Mouse (Mus musculus): Measurements from ENCODE around the gene Shb. TPM values are rescaled to one million over a fixed set of nuclear protein-coding genes. Genes with fewer than 3 reads are reported as not detected.

Shb gene
- polyA plus RNA-seq, 1 experiment, result 11.4 TPM

DNA sequence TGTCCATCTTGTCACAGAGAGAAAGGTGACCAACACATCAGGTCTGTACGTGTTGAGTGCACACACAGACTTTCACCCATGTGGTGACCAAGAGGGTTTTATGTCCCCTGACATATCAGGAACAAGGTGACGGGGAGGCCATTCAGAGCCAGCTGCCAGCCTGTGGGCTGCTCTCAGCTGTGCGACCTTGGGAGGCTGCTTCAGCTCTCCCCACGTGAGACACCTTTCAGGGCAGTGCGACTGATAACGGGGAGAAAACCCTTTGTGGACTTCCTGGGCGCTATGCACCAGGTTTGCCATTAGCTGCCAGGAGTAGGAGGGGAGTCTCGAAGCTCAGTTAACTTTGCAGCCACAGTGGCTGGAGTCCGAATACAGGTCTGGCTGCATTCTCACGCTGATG is 109.6 kb downstream of the Shb start:
- Histone ChIP-seq H3K4me1 (ENCODE audit: control insufficient read depth, insufficient read depth, low read length) (no peaks in the 10 kb centered on the region), H3K4me3 (ENCODE audit: insufficient read depth, low read length) (no peak overlapping the region), H3K27ac (ENCODE audit: insufficient read depth, low read length) (no peak overlapping the region)
- no peak for TF ChIP-seq CTCF (IDR thresholded peaks at IDR 0.05; ENCODE audit: extremely low read depth, insufficient read depth, low read length)
- TF ChIP-seq POLR2A (IDR thresholded peaks at IDR 0.05; ENCODE audit: extremely low read depth, insufficient read depth, low read length), result no peak

DNA sequence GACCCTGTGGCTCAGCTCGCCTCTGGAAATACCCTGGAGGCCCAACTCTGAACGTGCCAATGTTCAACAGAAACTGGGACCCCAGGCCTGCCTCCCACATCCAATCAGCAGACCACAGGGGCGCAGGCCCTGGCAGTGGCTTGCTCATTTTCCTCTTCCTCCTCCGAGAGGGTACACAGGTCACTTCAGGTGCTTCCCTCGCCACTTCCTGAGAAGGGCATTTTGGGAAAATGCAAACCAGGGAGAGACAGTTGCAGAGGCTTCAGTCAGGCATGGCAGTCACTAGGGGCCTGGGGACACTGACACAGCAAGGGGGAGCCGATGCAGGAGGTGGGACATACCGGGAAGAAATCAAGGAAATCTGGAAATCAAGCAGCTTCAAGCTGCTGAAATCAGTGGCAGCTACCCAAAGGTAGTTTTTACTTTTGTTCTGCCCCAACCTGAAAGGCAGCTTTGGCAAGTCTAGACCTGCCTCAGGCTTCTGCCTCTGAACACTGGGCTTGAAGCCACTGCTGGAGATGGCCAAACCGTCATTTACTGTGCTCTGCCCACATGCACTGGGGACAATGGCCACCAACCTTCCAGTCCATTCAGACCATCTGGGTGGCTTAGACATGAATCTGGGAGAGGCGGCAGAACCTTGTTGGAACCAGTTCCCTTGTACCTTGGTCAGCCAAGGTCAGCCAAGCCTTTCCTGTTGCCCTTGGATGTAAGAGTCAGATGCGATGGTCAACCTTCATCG is 110.6 kb downstream of the Shb start:
- TF ChIP-seq CTCF (IDR thresholded peaks at IDR 0.05; ENCODE audit: extremely low read depth, insufficient read depth, low read length), result no peak
- TF ChIP-seq POLR2A (IDR thresholded peaks at IDR 0.05; ENCODE audit: extremely low read depth, insufficient read depth, low read length), result no peak
- Histone ChIP-seq H3K27ac (ENCODE audit: insufficient read depth, low read length) (no peak overlapping the region), H3K4me3 (ENCODE audit: insufficient read depth, low read length) (no peak overlapping the region), H3K4me1 (ENCODE audit: control insufficient read depth, insufficient read depth, low read length) (no peaks in the 10 kb centered on the region)

DNA sequence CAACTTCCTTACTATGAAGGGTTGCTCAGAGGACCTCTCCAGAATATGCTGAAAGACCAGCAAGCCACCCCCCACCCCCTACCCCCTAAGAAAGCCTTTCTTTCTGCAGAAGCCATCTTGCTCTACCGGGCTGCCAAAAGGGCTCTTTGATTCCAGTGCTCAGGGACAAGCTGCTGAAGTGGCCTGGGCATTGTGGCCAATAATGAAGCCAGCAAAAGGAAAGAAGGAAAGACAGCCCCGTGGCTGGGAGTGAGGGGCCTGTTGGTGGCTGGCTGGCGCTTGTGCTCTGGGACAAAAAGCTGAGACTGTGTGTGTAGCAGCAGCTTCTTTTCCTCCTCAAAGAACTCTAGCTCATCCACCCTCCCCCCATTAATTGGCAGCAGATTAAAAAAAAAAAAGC is 111.5 kb downstream of the Shb start:
- TF ChIP-seq CTCF (IDR thresholded peaks at IDR 0.05; ENCODE audit: extremely low read depth, insufficient read depth, low read length) (no peak), POLR2A (IDR thresholded peaks at IDR 0.05; ENCODE audit: extremely low read depth, insufficient read depth, low read length) (no peak)
- Histone ChIP-seq H3K4me3 (ENCODE audit: insufficient read depth, low read length) (no peak overlapping the region), H3K4me1 (ENCODE audit: control insufficient read depth, insufficient read depth, low read length) (no peaks in the 10 kb centered on the region), H3K27ac (ENCODE audit: insufficient read depth, low read length) (no peak overlapping the region)

DNA sequence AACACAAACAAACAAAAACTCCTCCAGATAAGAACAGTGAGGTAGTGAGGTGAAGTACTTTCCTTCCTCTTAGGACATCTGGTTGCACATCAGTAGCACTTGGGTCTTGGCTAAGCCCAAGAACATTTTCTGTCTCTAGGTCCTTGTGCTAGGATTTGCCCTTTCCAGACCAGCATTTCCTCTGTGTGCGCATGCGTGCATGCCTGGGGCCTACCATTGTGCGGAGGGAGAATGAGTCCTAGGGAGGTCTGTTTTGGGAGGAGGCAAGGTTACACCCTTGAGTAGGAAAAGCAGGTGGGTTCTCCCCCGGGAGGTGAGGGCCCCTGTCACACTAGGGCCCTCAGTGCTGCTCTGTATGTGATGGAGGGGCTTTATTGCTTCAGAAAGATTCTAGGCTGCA is 113.2 kb downstream of the Shb start:
- Histone ChIP-seq H3K27ac (ENCODE audit: insufficient read depth, low read length) (no peak overlapping the region), H3K4me1 (ENCODE audit: control insufficient read depth, insufficient read depth, low read length) (no peaks in the 10 kb centered on the region), H3K4me3 (ENCODE audit: insufficient read depth, low read length) (no peak overlapping the region; the same call in 1 of the 2 replicates)
- TF ChIP-seq POLR2A (IDR thresholded peaks at IDR 0.05; ENCODE audit: extremely low read depth, insufficient read depth, low read length) (no peak), CTCF (IDR thresholded peaks at IDR 0.05; ENCODE audit: extremely low read depth, insufficient read depth, low read length) (no peak)

DNA sequence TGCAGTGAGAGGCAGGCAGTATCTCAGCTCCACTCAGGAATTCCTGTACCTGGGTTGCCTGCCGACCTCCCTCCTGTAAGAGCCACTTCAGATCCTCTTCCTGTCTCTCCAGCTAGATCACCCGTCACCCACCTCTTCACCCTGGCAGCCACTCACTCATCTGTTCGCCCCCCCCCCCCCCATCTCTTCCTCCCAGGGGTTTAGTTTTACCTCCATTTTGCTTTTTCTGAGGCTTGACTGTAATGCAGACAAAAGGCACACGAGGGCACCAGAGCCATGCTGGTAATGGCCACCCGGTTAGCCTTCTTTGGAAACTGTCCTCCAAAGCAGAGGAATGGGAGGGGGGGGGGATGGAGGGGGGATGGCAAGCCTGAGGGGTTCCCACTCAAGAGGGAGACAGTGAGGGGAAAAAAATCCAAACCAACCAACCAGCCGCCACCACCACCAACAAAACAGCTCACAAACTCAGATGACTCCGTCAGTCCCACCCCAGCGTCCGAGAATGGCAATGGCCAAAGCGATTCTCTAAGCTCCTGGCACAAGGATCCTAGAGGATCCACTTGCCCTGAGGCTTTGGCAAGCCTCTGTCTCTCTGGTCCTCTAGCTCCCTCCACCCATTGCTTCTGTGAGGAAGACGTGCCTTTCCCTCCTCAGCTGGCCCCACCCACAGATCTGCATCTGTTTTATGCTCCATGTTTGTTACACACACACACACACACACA is 113.9 kb downstream of the Shb start:
- no peaks in the 10 kb centered on the region for H3K4me1 ChIP-seq (ENCODE audit: control insufficient read depth, insufficient read depth, low read length)
- H3K4me3 ChIP-seq (ENCODE audit: insufficient read depth, low read length), result peak overlapping the region; percentile 22; the same call in 1 of the 2 replicates
- H3K27ac ChIP-seq (ENCODE audit: insufficient read depth, low read length), result no peak overlapping the region
- TF ChIP-seq POLR2A (IDR thresholded peaks at IDR 0.05; ENCODE audit: extremely low read depth, insufficient read depth, low read length) (no peak), CTCF (IDR thresholded peaks at IDR 0.05; ENCODE audit: extremely low read depth, insufficient read depth, low read length) (peak; percentile 91)

DNA sequence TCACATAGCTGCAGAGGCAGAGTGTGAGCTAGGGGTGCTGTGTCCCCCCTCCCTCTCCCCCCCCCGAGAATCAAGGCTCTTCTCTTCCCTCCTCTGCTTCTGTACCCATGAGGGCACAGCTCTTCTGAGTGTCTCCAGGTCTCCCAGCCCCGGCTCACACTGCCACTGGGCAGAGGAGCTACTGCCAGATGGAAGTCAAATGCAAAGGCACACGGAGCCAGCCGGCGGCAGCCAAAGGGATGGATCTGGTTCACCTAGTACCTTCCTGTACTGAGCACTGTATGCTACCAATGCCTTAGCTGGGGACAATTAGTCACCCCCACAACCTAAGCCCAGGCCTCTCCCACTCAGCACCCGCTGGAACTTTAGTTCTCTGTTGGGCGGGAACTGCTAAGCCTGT is 116.0 kb downstream of the Shb start:
- H3K4me3 ChIP-seq (ENCODE audit: insufficient read depth, low read length), result no peak overlapping the region
- no peak overlapping the region for H3K27ac ChIP-seq (ENCODE audit: insufficient read depth, low read length)
- H3K4me1 ChIP-seq (ENCODE audit: control insufficient read depth, insufficient read depth, low read length), result no peaks in the 10 kb centered on the region
- no peak for TF ChIP-seq CTCF (IDR thresholded peaks at IDR 0.05; ENCODE audit: extremely low read depth, insufficient read depth, low read length)

DNA sequence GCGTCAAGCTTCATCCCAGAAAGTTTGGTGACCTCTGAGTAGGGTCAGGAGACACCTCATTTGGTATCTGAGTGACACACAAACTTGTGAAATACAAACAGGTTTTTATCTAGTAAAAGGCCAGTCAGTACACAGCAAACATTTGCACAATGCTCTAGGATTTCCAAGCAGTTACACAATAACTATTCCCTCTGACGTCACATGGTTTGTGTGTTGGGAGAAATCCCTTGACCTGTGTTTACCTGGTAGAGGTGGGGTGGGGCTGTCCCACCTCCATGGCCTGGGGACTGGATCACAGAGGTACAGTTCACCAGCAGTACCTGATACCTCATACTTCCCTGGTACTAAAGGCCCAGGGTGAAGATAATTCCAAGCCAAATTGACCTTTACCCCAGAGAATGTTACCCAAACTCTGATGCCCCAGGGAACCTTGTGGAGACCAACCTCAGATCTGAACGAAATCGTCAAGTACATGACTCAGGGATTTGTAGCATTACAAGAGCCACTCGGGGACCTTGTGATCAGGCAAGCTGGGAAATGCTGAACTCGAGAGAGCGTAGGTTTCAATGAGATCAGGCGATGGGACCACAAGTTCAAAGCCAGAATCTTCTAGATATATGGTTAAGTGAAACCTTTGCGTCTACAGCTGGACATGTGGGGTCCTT is 118.5 kb downstream of the Shb start:
- Histone ChIP-seq H3K4me3 (ENCODE audit: insufficient read depth, low read length) (no peak overlapping the region), H3K27ac (ENCODE audit: insufficient read depth, low read length) (no peak overlapping the region), H3K4me1 (ENCODE audit: control insufficient read depth, insufficient read depth, low read length) (no peaks in the 10 kb centered on the region)
- no peak for TF ChIP-seq CTCF (IDR thresholded peaks at IDR 0.05; ENCODE audit: extremely low read depth, insufficient read depth, low read length)
- TF ChIP-seq POLR2A (IDR thresholded peaks at IDR 0.05; ENCODE audit: extremely low read depth, insufficient read depth, low read length), result no peak

DNA sequence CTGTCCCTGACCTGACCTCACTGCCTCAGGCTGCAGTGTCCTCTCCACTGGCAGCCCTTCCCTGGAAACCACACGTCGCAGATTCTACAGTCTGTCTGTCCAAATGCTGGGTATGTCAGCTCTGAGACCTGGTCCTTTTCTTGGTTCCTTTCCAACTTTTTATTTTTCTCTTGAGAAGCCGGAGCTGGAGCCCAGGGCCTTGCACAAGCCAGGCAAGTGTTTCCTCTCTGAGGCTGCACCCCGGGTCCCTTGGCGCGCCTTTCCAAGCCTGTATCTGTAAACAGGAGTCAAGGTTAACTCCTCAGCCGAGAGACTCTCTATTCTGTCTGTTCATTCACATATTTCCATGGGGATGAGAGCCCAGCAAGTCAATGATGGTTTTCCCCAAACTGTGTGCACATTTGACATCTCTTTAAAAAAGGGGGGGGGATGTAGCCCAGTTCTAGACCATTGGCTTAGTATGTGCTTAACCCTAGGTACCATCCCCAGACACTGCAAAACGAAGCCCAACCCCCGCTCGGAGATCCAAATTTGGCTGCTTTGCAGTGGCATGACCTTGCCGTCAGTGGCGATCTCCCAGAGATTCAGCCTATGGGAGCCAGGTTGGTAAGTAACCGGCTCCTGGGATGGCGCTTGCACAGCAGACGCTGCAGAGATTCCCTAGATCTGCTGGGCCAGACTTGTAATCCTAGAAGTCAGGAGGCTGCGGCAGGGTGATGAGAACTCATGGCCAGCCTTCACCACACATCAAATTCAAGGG is 119.7 kb downstream of the Shb start:
- no peak overlapping the region for H3K4me3 ChIP-seq (ENCODE audit: insufficient read depth, low read length)
- no peak for TF ChIP-seq CTCF (IDR thresholded peaks at IDR 0.05; ENCODE audit: extremely low read depth, insufficient read depth, low read length)
- TF ChIP-seq POLR2A (IDR thresholded peaks at IDR 0.05; ENCODE audit: extremely low read depth, insufficient read depth, low read length), result no peak
- no peaks in the 10 kb centered on the region for H3K4me1 ChIP-seq (ENCODE audit: control insufficient read depth, insufficient read depth, low read length)
- H3K27ac ChIP-seq (ENCODE audit: insufficient read depth, low read length), result no peak overlapping the region

DNA sequence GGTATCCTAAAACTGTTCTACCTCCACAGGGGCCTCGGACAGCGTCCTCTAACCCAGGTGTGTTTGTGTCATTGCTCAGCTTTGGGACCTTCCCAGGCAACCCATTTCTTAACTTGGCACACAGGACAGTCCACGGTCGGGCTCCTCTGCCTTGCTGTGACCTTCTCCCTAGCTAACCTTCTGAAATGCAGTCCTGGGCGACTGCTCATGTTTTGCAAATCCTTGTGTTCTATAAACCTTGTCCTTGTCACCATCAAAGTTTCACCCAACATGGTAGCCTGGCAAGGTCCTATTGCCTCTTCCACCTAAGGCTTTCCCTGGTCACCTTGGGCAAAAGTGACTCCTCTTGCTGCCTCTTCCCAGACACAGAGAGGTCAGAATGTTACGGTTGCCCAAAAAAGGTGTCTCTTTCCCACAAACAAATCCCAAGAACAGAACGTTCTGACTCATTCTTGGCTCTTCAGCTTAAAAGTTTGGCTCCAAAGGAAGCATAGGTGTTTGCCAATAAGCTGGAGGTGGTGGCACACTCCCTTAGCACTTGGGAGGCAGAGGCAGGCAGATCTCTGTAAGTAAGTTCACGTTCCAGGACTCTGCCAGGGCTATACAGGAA is 121.0 kb downstream of the Shb start:
- TF ChIP-seq POLR2A (IDR thresholded peaks at IDR 0.05; ENCODE audit: extremely low read depth, insufficient read depth, low read length) (no peak), CTCF (IDR thresholded peaks at IDR 0.05; ENCODE audit: extremely low read depth, insufficient read depth, low read length) (no peak)

More for the DNA sequence above, 121.0 kb downstream of the Shb start:
- Histone ChIP-seq H3K4me3 (ENCODE audit: insufficient read depth, low read length) (no peak overlapping the region), H3K4me1 (ENCODE audit: control insufficient read depth, insufficient read depth, low read length) (peaks cover 4% of the 10 kb centered on the region), H3K27ac (ENCODE audit: insufficient read depth, low read length) (no peak overlapping the region)

All from cortical plate, adult 2 months (tissue).